Mouse (Mus musculus): ENCODE measurements at regions not wholly inside any gene's neighbourhood (a gene's known extent, or its start where the extent isn't known, plus 50 kb on each side); places are given as distances from the start of the nearest gene placed in this dataset.

GRCm38 (mm10) chr3:47866061-47866460, 1418.0 kb upstream of the Pabpc4l start:
- WGBS: 86% methylated on average over 1 of the region's 1 CpGs
- no peak overlapping the region for H3K27ac ChIP-seq (ENCODE audit: low read depth, low read length)
- no peak for DNase-seq (ENCODE audit: low spot score)
- no peaks in the 10 kb centered on the region for H3K36me3 ChIP-seq (ENCODE audit: insufficient read depth, low read length)
- H3K4me1 ChIP-seq (ENCODE audit: insufficient read depth, low read length): no peaks in the 10 kb centered on the region
- no peak for TF ChIP-seq CTCF (IDR thresholded peaks at IDR 0.05)
- peaks cover 3% of the 10 kb centered on the region; the same call in 1 of the 2 replicates for H3K9me3 ChIP-seq (ENCODE audit: low read length)
- H3K9ac ChIP-seq (replicated peaks; ENCODE audit: low read length, poor library complexity, severe bottlenecking): no peak overlapping the region
- ATAC-seq (ENCODE audit: low FRiP score): no peak
- no peak overlapping the region for H3K4me2 ChIP-seq (ENCODE audit: low read depth, low read length, poor library complexity, severe bottlenecking)
- H3K27me3 ChIP-seq (ENCODE audit: insufficient read depth, low read length): no peaks in the 10 kb centered on the region
- H3K4me3 ChIP-seq (ENCODE audit: low read depth, low read length): no peak overlapping the region

- no peak overlapping the region for H3K4me3 ChIP-seq (ENCODE audit: low read depth, low read length)
- H3K36me3 ChIP-seq (ENCODE audit: insufficient read depth, low read length): no peaks in the 10 kb centered on the region
- no peak overlapping the region for H3K4me2 ChIP-seq (ENCODE audit: low read depth, low read length, poor library complexity, severe bottlenecking)
- H3K27ac ChIP-seq (ENCODE audit: low read depth, low read length): no peak overlapping the region
- no peak for TF ChIP-seq CTCF (IDR thresholded peaks at IDR 0.05)
- H3K9me3 ChIP-seq (ENCODE audit: low read length): no peaks in the 10 kb centered on the region
- H3K4me1 ChIP-seq (ENCODE audit: insufficient read depth, low read length): no peaks in the 10 kb centered on the region
- H3K27me3 ChIP-seq (ENCODE audit: insufficient read depth, low read length): no peaks in the 10 kb centered on the region
- DNase-seq (ENCODE audit: low spot score): peak; percentile 30
- no peak overlapping the region for H3K9ac ChIP-seq (replicated peaks; ENCODE audit: low read length, poor library complexity, severe bottlenecking)
- no peak for ATAC-seq (ENCODE audit: low FRiP score)
- whole genome bisulfite sequencing: 78% methylated on average over 1 of the region's 1 CpGs
These were observed 1415.6 kb upstream of the Pabpc4l start for GRCm38 (mm10) chr3:47863591-47863990.

- no peaks in the 10 kb centered on the region for H3K27me3 ChIP-seq (ENCODE audit: insufficient read depth, low read length)
- H3K9ac ChIP-seq (replicated peaks; ENCODE audit: low read length, poor library complexity, severe bottlenecking): no peak overlapping the region
- H3K4me3 ChIP-seq (ENCODE audit: low read depth, low read length): no peak overlapping the region
- no peak for ATAC-seq (ENCODE audit: low FRiP score)
- no peaks in the 10 kb centered on the region for H3K9me3 ChIP-seq (ENCODE audit: low read length)
- no peak overlapping the region for H3K4me2 ChIP-seq (ENCODE audit: low read depth, low read length, poor library complexity, severe bottlenecking)
- H3K4me1 ChIP-seq (ENCODE audit: insufficient read depth, low read length): no peaks in the 10 kb centered on the region
- no peak for TF ChIP-seq CTCF (IDR thresholded peaks at IDR 0.05)
- H3K27ac ChIP-seq (ENCODE audit: low read depth, low read length): no peak overlapping the region
- no peak for DNase-seq (ENCODE audit: low spot score)
- H3K36me3 ChIP-seq (ENCODE audit: insufficient read depth, low read length): no peaks in the 10 kb centered on the region
These were observed 1397.6 kb upstream of the Pabpc4l start for GRCm38 (mm10) chr3:47845613-47846012.

GRCm38 (mm10) chr3:47836541-47837240, 1388.7 kb upstream of the Pabpc4l start:
- no peak overlapping the region for H3K27ac ChIP-seq (ENCODE audit: low read depth, low read length)
- H3K4me2 ChIP-seq (ENCODE audit: low read depth, low read length, poor library complexity, severe bottlenecking): no peak overlapping the region
- no peak for DNase-seq (ENCODE audit: low spot score)
- no peaks in the 10 kb centered on the region for H3K9me3 ChIP-seq (ENCODE audit: low read length)
- H3K4me1 ChIP-seq (ENCODE audit: insufficient read depth, low read length): no peaks in the 10 kb centered on the region
- no peaks in the 10 kb centered on the region for H3K36me3 ChIP-seq (ENCODE audit: insufficient read depth, low read length)
- no peaks in the 10 kb centered on the region for H3K27me3 ChIP-seq (ENCODE audit: insufficient read depth, low read length)
- H3K4me3 ChIP-seq (ENCODE audit: low read depth, low read length): no peak overlapping the region
- 79% methylated on average over 3 of the region's 3 CpGs for WGBS
- no peak for ATAC-seq (ENCODE audit: low FRiP score)
- no peak overlapping the region for H3K9ac ChIP-seq (replicated peaks; ENCODE audit: low read length, poor library complexity, severe bottlenecking)
- TF ChIP-seq CTCF (IDR thresholded peaks at IDR 0.05): no peak

- Histone ChIP-seq H3K36me3 (ENCODE audit: insufficient read depth, low read length) (no peaks in the 10 kb centered on the region), H3K27ac (ENCODE audit: low read depth, low read length) (no peak overlapping the region), H3K9ac (replicated peaks; ENCODE audit: low read length, poor library complexity, severe bottlenecking) (no peak overlapping the region), H3K4me3 (ENCODE audit: low read depth, low read length) (no peak overlapping the region), H3K27me3 (ENCODE audit: insufficient read depth, low read length) (no peaks in the 10 kb centered on the region), H3K4me2 (ENCODE audit: low read depth, low read length, poor library complexity, severe bottlenecking) (no peak overlapping the region), H3K4me1 (ENCODE audit: insufficient read depth, low read length) (no peaks in the 10 kb centered on the region), H3K9me3 (ENCODE audit: low read length) (no peaks in the 10 kb centered on the region)
- no peak for ATAC-seq (ENCODE audit: low FRiP score)
- DNase-seq (ENCODE audit: low spot score): no peak
- WGBS: 94% methylated on average over 5 of the region's 5 CpGs
- TF ChIP-seq CTCF (IDR thresholded peaks at IDR 0.05): no peak
These were observed 1370.3 kb upstream of the Pabpc4l start for GRCm38 (mm10) chr3:47818361-47818760.

GRCm38 (mm10) chr3:47817564-47817963, 1369.5 kb upstream of the Pabpc4l start:
- Histone ChIP-seq H3K36me3 (ENCODE audit: insufficient read depth, low read length) (no peaks in the 10 kb centered on the region), H3K27ac (ENCODE audit: low read depth, low read length) (no peak overlapping the region), H3K27me3 (ENCODE audit: insufficient read depth, low read length) (no peaks in the 10 kb centered on the region), H3K9ac (replicated peaks; ENCODE audit: low read length, poor library complexity, severe bottlenecking) (no peak overlapping the region), H3K4me3 (ENCODE audit: low read depth, low read length) (no peak overlapping the region), H3K9me3 (ENCODE audit: low read length) (no peaks in the 10 kb centered on the region), H3K4me1 (ENCODE audit: insufficient read depth, low read length) (no peaks in the 10 kb centered on the region), H3K4me2 (ENCODE audit: low read depth, low read length, poor library complexity, severe bottlenecking) (no peak overlapping the region)
- 76% methylated on average over 4 of the region's 4 CpGs for WGBS
- no peak for TF ChIP-seq CTCF (IDR thresholded peaks at IDR 0.05)
- peak; percentile 33 for DNase-seq (ENCODE audit: low spot score)
- no peak for ATAC-seq (ENCODE audit: low FRiP score)
